Mouse (Mus musculus) activated CD4-positive, CD25-positive, alpha-beta regulatory T cell, adult 4 months (primary cell): ENCODE results near the gene Hapln3. TPM values are rescaled to one million over a fixed set of nuclear protein-coding genes. Genes with fewer than 3 reads are reported as not detected.

Source experiments
- ATAC-seq: one replicate; pipeline ENCODE4 v1.8.0; 2017
- polyA plus RNA-seq, 2 experiments: library from polyadenylated mRNA; unstranded; fragments of 100-300 nt; shearing (Covaris generic); gene quantifications; one replicate each; pipeline ENCODE4 v1.2.1; 2017

The Hapln3 gene
- polyA plus RNA-seq, 2 experiments from 2014 or later, result 0.42 TPM; not detected in 1

GRCm38 (mm10) chr7:79068231-79068630 lies 62.6 kb downstream of the Hapln3 start:
- no peak for ATAC-seq

- no peak for ATAC-seq
These were observed 63.4 kb downstream of the Hapln3 start for GRCm38 (mm10) chr7:79067466-79067865.

Other genes with a start within 250 kb of the Hapln3 start
- 10 to 100 TPM; 22.0 to 25.4 TPM for gene Aen, start 235.2 kb downstream of the Hapln3 start, polyA plus RNA-seq
- 100 to 1,000 TPM; 113 to 119 TPM for gene Isg20, start 217.6 kb downstream of the Hapln3 start, polyA plus RNA-seq
- not detected for gene Acan, start 77.5 kb downstream of the Hapln3 start, polyA plus RNA-seq
- 10 to 100 TPM; 21.9 to 23.7 TPM for gene Mfge8, start 18.0 kb upstream of the Hapln3 start, polyA plus RNA-seq
- gene Abhd2, start 142.2 kb upstream of the Hapln3 start, polyA plus RNA-seq, result 10 to 100 TPM; 16.9 to 27.7 TPM